Mouse (Mus musculus): ENCODE measurements around the gene Gm8122.
"Not testable (repeated sequence)": the region's sequence is repeated elsewhere in the genome, so short reads cannot be mapped to it uniquely, and the experiment has no call there.

The Gm8122 gene

DNA sequence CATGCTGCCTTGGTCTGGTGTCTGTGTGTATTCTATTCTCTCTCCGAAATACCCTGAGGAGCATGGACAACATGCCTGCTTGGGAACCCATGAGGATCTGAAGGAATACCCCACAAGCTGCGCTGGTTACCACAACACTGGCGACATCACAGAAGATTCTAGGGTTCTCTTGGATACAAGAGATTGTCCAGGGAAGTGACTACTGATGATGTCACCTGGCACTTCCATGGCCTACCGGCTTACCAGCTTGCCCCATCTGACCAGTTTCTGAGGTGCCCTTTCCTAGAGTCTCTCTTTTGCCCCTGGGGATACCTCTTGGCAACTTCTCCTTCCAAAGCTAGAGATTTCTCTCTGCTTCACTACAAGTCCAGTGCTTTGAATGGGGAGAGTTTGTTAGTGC, at the start of gene Gm8122:
Gm8122 (minus strand) TSS at position 101 of the 400 bp plus-strand sequence.
- not testable (repeated sequence) for DNase-seq

- not testable (repeated sequence) for DNase-seq
Observed at GRCm38 (mm10) chr14:43278681-43279080, 43.6 kb upstream of the Gm8122 start.

- not testable (repeated sequence) for DNase-seq
Observed at GRCm38 (mm10) chr14:43278146-43278545, 43.0 kb upstream of the Gm8122 start.

DNA sequence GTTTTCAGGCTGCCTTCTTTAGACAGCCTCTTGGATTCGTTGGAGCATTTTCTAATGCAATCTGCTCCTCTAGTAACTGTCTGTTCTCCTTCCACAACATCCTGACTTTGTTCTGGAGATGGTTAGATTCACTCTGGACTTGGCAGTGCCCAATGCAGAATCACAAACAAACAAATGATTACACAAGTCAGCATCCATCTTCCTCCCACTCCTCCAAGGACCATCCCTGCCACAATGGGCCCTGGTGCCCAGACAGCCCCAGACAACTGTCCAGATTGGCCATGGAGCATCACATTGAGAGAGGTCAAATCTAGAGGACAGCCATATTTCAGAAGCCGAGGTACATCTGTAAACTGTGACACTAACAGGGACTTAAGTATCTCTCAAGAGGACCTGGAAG, 42.4 kb upstream of the Gm8122 start:
- not testable (repeated sequence) for DNase-seq

DNA sequence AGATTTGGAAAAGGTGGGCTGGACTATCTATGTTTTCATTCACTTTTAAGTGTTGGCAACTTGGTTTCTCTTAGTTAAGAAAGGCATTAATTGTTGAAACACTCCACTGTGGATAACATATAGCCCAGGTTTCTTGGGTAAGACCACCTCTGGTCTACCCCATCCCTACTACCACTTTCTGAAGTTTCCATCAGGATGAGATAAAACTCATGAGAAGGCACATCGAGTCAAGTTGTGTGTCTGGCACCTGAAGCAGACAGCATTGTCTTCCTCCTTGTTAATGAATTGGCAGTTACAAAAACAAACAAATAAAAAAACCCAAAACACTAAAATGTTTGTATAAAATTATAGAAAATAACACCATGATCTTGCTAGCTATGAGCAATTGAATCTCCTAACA, 40.6 kb upstream of the Gm8122 start:
- not testable (repeated sequence) for DNase-seq

DNA sequence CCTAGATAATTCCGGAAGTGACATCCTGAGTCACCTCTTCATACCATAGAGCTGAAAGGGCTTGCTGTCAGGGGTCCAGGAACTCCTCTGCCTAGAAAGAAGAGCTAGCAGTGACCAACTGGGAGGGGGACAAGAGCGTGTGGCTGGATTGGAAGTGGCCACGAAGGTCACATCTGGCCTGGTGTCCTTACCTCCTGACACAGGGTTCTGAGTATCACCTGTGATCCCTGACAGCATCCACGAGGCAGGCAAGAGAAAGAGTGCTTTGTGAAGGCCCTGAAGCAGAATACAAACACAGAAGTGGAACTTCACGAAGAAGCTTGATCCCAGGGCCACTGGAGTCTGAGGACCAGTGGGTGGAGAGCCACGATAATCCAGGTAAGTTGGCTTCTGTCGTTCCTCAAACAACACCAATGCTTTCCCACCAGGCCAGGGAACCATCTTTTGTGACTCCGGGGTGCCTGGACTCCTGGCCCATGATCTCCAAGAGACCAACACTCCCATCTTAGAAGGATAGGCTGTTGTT, 39.9 kb upstream of the Gm8122 start, which contains the start of gene Gm9732:
Gm9732 (plus strand) TSS at position 51 of the 526 bp plus-strand sequence.
- not testable (repeated sequence) for DNase-seq

DNA sequence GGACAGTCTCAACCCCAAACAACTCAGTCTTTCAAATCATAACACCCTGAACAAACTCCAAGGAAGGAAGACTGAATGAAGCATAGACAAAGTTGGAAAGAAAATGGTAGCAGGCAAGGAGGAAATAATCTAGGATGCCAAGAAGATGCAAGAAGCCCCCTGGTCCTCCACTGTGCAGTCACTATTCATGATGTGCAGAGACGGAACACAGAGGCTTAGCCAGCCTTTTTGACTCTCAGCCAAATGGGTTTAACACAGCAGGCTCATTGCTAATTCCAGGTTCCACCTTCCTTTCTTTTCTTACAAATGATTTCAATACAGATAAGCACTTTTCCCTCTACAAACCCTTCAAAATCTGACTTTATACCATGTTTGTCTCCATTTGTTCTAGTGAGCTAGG, 38.1 kb upstream of the Gm8122 start:
- not testable (repeated sequence) for DNase-seq

DNA sequence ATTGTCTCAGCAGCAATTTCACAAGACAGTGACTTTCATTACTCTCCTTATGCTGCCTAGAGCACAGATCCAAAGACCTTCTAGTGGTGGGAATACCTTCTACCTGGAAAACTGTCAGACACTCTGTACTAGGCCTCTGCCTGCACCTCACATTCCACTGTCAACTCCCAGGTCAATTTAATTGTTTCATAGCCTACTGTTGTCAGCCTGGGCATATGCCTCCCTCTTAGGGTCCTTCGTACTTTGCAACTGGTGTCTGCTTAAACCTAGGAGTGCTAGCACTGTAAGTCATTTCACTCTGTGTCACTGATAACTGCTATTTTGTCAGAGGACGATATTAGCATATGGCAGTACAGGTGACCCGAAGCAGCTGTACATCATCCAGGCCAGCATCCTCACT, 34.1 kb upstream of the Gm8122 start:
- not testable (repeated sequence) for DNase-seq

GRCm38 (mm10) chr14:43268521-43269084, 33.5 kb upstream of the Gm8122 start:
- DNase-seq: not testable (repeated sequence)

GRCm38 (mm10) chr14:43263421-43263820, 28.3 kb upstream of the Gm8122 start:
- DNase-seq: not testable (repeated sequence)

DNA sequence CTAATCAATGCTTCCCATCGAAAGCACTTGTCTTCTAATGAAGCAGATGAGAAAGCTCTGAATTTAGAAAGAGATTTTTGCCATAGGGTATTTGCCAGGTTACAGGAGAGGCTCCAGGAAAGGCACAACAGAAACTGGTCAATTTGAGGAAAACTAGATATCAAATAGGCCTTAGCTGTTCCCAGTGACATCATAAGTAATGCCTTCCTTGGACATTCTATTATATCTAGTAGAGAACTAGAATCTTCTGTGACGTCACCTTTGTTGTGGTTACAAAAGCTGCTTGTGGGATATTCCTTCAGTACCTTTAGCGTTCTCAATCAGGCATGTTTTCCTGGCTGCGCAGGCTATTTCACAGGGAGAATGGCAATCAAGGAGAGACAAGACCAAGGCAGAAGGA, 23.2 kb upstream of the Gm8122 start, which contains the start of gene Gm8126:
Gm8126 (plus strand) TSS at position 301 of the 400 bp plus-strand sequence.
- DNase-seq: not testable (repeated sequence)

GRCm38 (mm10) chr14:43256511-43256910, 21.4 kb upstream of the Gm8122 start:
- not testable (repeated sequence) for DNase-seq

DNA sequence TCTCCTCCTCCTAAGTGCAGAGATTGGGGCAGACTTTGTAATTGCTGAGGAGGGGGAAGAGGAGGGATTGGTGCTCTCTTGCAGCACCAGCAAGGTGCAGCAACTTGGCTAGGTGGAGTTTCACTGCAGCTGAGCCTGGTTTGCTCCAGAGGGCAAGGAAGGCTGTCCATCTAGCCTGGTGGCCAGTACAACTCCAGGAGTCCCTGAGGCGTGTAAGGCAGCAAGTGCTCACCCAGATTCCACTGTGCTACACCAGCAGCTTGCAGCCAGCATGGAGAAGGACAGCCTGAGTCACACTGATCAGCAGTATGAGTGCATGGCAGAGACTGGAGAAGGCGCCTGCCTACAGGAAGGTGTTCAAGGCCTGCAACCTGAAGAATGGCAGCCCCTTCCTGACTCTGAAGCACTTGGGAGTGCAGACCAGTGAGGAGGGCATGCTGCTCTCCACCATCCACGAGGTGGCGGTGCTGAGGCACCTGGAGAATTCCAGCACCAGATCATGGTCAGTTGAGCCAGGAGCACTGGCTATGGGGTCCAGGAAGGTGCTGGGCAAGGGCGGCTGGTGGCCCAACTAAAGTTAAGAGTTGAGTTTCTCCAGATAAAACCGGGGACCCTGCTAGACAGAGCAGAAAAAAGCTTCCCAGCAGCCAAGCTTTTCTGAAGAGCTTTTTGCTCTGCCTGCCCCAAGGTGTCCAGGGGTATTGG, 15.6 kb upstream of the Gm8122 start:
- DNase-seq: not testable (repeated sequence)

- not testable (repeated sequence) for DNase-seq
Observed at GRCm38 (mm10) chr14:43249611-43250170, 14.6 kb upstream of the Gm8122 start.

GRCm38 (mm10) chr14:43237769-43238168, 2.7 kb upstream of the Gm8122 start:
- DNase-seq: not testable (repeated sequence)
